9 mouse cellular contexts compared by ENCODE assay signal in genomic region chr6:54041386-54042043, GRCm38 (mm10). TPM values are rescaled to one million over a fixed set of nuclear protein-coding genes. Genes with fewer than 3 reads are reported as not detected.
DNase-seq lines count a peak whose midpoint lies in the region; ATAC-seq and TF ChIP-seq lines count a peak whose summit lies in the region.
"Had no signal": no experiment of that assay in that cellular context is flagged by ENCODE, and none has a peak within 500 bp of the region (broad histone marks: within the 10 kb centered on the region; RNA-seq: fewer than 3 reads in every experiment).

No protein-coding gene starts in this region.

- 12% methylated on average over 13 of the region's 13 CpGs for WGBS in cerebellum, adult 2 months
- WGBS in neural tube, embryonic 11.5 days: 25% methylated on average over 13 of the region's 13 CpGs
- 22% methylated on average over 13 of the region's 13 CpGs for WGBS in midbrain, embryonic 11.5 days

- H3K27ac ChIP-seq in cerebellum, adult 2 months (ENCODE audit: insufficient read depth, low read length): peak overlapping the region; percentile 98
- no peak overlapping the region for H3K27ac ChIP-seq in neural tube, embryonic 11.5 days (ENCODE audit: low read depth, low read length)
- no peak overlapping the region for H3K27ac ChIP-seq in midbrain, embryonic 11.5 days (ENCODE audit: low read depth, low read length)

- TF ChIP-seq CTCF in cerebellum, adult 2 months (IDR thresholded peaks at IDR 0.05; ENCODE audit: borderline replicate concordance, insufficient read depth, low read depth, low read length): no peak

- peak; percentile 54 to 67 for DNase-seq in cerebellum, adult 2 months
- DNase-seq in neural tube, embryonic 11.5 days (ENCODE audit: low spot score): peak; percentile 19
- no peak for DNase-seq in neural tube, embryonic 10.5 days (ENCODE audit: extremely low spot score, low spot score)
- peak; percentile 87 for DNase-seq in midbrain, embryonic 11.5 days (ENCODE audit: low spot score, missing footprints)
- no peak for DNase-seq in right cerebral cortex, postnatal 10 days (ENCODE audit: low spot score in 2 of 2)
- DNase-seq in left cerebral cortex, adult 8-10 months (ENCODE audit: low spot score in 2 of 2): no peak
- DNase-seq in layer of hippocampus, adult 11-12 months (ENCODE audit: low spot score): no peak
- DNase-seq: liver had no signal

- no peaks in the 10 kb centered on the region for H3K36me3 ChIP-seq in neural tube, embryonic 11.5 days (ENCODE audit: control insufficient read depth, insufficient read depth, low read length)
- H3K36me3 ChIP-seq in midbrain, embryonic 11.5 days (ENCODE audit: control insufficient read depth, insufficient read depth, low read length): no peaks in the 10 kb centered on the region

- peaks cover 11% of the 10 kb centered on the region; the same call in 1 of the 2 replicates for H3K4me1 ChIP-seq in cerebellum, adult 2 months (ENCODE audit: control insufficient read depth, insufficient read depth, low read length)
- no peaks in the 10 kb centered on the region; the same call in 1 of the 2 replicates for H3K4me1 ChIP-seq in neural tube, embryonic 11.5 days (ENCODE audit: control insufficient read depth, insufficient read depth, low read length)
- H3K4me1 ChIP-seq in midbrain, embryonic 11.5 days (ENCODE audit: control insufficient read depth, insufficient read depth, low read length): peaks cover 12% of the 10 kb centered on the region; the same call in 1 of the 2 replicates

- H3K4me3 ChIP-seq in cerebellum, adult 2 months (replicated peaks; ENCODE audit: insufficient read depth, low read depth, low read length): peak overlapping the region; percentile 63
- H3K4me3 ChIP-seq in neural tube, embryonic 11.5 days (ENCODE audit: low read depth, low read length): no peak overlapping the region
- no peak overlapping the region; the same call in 1 of the 2 replicates for H3K4me3 ChIP-seq in midbrain, embryonic 11.5 days (ENCODE audit: low read depth, low read length)

- H3K4me2 ChIP-seq in neural tube, embryonic 11.5 days (ENCODE audit: low read depth): peak overlapping the region; percentile 91; the same call in 1 of the 2 replicates
- peak overlapping the region; percentile 93 for H3K4me2 ChIP-seq in midbrain, embryonic 11.5 days

- no peak overlapping the region for H3K9ac ChIP-seq in neural tube, embryonic 11.5 days (ENCODE audit: low read length)
- no peak overlapping the region for H3K9ac ChIP-seq in midbrain, embryonic 11.5 days (ENCODE audit: low read length)

- no peak for ATAC-seq in cerebellum, adult (ENCODE audit: insufficient number of reproducible peaks, low FRiP score, low TSS enrichment)
- ATAC-seq in neural tube, embryonic 11.5 days (ENCODE audit: insufficient read depth, low FRiP score, low TSS enrichment): no peak
- no peak for ATAC-seq in midbrain, embryonic 11.5 days (ENCODE audit: low FRiP score)

- TF ChIP-seq POLR2A in cerebellum, adult 2 months (IDR thresholded peaks at IDR 0.05; ENCODE audit: borderline replicate concordance, insufficient read depth, low read length): peak; percentile 30; the same call in 1 of the 2 replicates

- H3K27me3 ChIP-seq in cerebellum, adult 2 months (ENCODE audit: control insufficient read depth, insufficient read depth, low read length): no peaks in the 10 kb centered on the region
- peaks cover 20% of the 10 kb centered on the region for H3K27me3 ChIP-seq in neural tube, embryonic 11.5 days (ENCODE audit: control insufficient read depth, insufficient read depth, low read length)
- H3K27me3 ChIP-seq in midbrain, embryonic 11.5 days (ENCODE audit: control insufficient read depth, insufficient read depth, low read length): peaks cover 10% of the 10 kb centered on the region; the same call in 1 of the 2 replicates

- H3K9me3 ChIP-seq in neural tube, embryonic 11.5 days (ENCODE audit: control insufficient read depth, low read length): no peaks in the 10 kb centered on the region
- H3K9me3 ChIP-seq in midbrain, embryonic 11.5 days (ENCODE audit: control insufficient read depth, low read length): no peaks in the 10 kb centered on the region

RNA-seq across cellular contexts. Expression of gene Chn2, which starts 2.2 kb away (rescaled TPM):
- 574 and 684 TPM in 2 replicates for polyA plus RNA-seq in cerebellum, adult 2 months (2012; rRNA removed)
- polyA plus RNA-seq in neural tube, embryonic 11.5 days (2014; fragmentation: Nextera tagmentation; extraction: Ambion mirVana): 22.2 and 24.2 TPM in 2 replicates
- 23.2 and 26.0 TPM in 2 replicates for polyA plus RNA-seq in midbrain, embryonic 11.5 days (2014; fragmentation: Nextera tagmentation; extraction: Ambion mirVana)
- 10 to 100 TPM; 46.0 to 51.8 (median 47.8) TPM for total RNA-seq in left cerebral cortex, adult 8-10 months (2022)

Comparison
In these comparisons a context has a peak if more than half of its experiments do, and no peak if none do; other contexts are left out.
1. DNase-seq: peak in cerebellum, adult 2 months (2 of 2), neural tube, embryonic 11.5 days (single experiment) and midbrain, embryonic 11.5 days (single experiment); none in neural tube, embryonic 10.5 days (single experiment), right cerebral cortex, postnatal 10 days (0 of 2), left cerebral cortex, adult 8-10 months (0 of 2) and layer of hippocampus, adult 11-12 months (single experiment).
2. RNA of gene Chn2, which starts 2.2 kb away (polyA plus RNA-seq): 574 to 684 TPM in cerebellum, adult 2 months; 23.2 to 26.0 TPM in midbrain, embryonic 11.5 days and 22.2 to 24.2 TPM in neural tube, embryonic 11.5 days; every median in the first group is over 10 times any median in the second.